Comparison of ENCODE assay signal across 7 mouse cellular contexts in the genomic region with DNA sequence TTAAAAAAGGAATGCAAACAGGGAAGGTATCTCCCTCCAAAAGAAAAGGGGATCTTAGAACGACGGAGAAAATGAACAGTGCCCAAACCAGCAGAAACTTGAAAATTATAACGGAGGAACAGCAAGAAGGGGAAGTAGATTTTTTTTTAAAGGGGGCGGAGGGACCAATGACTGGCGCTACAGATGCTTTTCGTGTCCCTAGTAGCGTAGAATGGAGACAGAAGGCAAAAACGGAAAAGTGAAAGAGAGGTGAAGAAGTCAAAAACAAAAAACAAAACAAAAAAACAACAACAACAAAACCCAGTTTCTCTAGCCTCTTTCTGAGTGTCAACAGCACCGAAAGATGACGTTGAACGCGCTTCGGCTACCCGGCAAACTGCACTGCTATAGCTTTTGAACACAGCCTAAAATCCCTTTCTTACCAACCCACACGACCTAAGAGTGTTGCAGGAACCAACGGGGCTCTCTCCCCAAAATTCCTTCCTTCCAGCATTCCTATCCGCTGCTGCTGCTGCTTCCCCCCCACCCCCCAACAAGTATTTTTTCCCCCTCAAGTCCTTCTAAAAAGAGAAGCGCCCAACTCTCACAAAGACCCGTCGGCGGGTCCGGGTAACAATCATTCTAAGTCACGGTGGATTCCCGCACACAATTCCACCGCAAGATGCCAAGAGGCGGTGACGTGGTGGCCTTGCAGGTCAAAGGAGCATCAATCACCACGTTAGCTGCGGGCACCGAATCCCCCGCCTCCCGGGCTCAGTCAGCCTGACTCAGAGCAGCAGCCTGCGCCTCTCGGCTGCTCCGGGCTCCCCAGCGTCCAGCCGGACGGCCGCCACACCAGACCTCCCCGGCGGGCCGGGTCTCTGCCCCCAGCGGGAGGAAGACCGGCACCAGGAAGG. TPM values are rescaled to one million over a fixed set of nuclear protein-coding genes. Genes with fewer than 3 reads are reported as not detected.
DNase-seq lines count a peak whose midpoint lies in the region; ATAC-seq and TF ChIP-seq lines count a peak whose summit lies in the region.

No protein-coding gene starts in this region.

- peaks cover 58% of the 10 kb centered on the region for H3K79me2 ChIP-seq in C2C12 (ENCODE audit: control insufficient read depth, insufficient read depth)

- under 1% methylated on average over 34 of the region's 44 CpGs for whole genome bisulfite sequencing in lung, postnatal 0 days

- TF ChIP-seq EP300 in lung, postnatal 0 days (IDR thresholded peaks at IDR 0.05): no peak

- H3K36me3 ChIP-seq in C2C12 (ENCODE audit: control insufficient read depth, insufficient read depth) (no peaks in the 10 kb centered on the region), G1E (replicated peaks) (peaks cover 31% of the 10 kb centered on the region)
- H3K36me3 ChIP-seq in lung, postnatal 0 days (ENCODE audit: insufficient read depth, low read length): no peaks in the 10 kb centered on the region

- H3K79me3 ChIP-seq in C2C12 (ENCODE audit: low read depth): peaks cover 53% of the 10 kb centered on the region

- peaks cover 6% of the 10 kb centered on the region for H3K9me3 ChIP-seq in G1E (replicated peaks)
- H3K9me3 ChIP-seq in lung, postnatal 0 days (ENCODE audit: low read length): no peaks in the 10 kb centered on the region

- H3ac ChIP-seq in C2C12 (ENCODE audit: control insufficient read depth, insufficient read length, low read depth): peak overlapping the region; percentile 91

- H3K4me1 ChIP-seq in G1E (ENCODE audit: insufficient read depth, low read depth, low read length): peaks cover 69% of the 10 kb centered on the region
- H3K4me1 ChIP-seq in lung, postnatal 0 days (ENCODE audit: insufficient read depth, low read depth, low read length): no peaks in the 10 kb centered on the region

- H3K4me3 ChIP-seq in C2C12 (ENCODE audit: insufficient read depth, poor library complexity, severe bottlenecking) (peak overlapping the region; percentile 98), G1E (ENCODE audit: low read depth, low read length) (peak overlapping the region; percentile 79)
- peak overlapping the region; percentile 94 for H3K4me3 ChIP-seq in lung, postnatal 0 days (ENCODE audit: low read depth, low read length)

- peak overlapping the region; percentile 92 for H3K9ac ChIP-seq in lung, postnatal 0 days (replicated peaks; ENCODE audit: low read depth)

- DNase-seq in G1E (ENCODE audit: low spot score): peak; percentile 34
- peak; percentile 59 for DNase-seq in cerebellum, adult 8-10 months
- DNase-seq in frontal cortex, postnatal 14 days (ENCODE audit: low spot score in 2 of 2): peak; percentile 29 to 35
- DNase-seq in kidney, adult 18-20 months: peak; percentile 48
- peak; percentile 74 for DNase-seq in lung, postnatal 0 days (ENCODE audit: low spot score)
- peak; percentile 62 for DNase-seq in retina, embryonic 14.5 days (ENCODE audit: low spot score)

- TF ChIP-seq CTCF in C2C12 (IDR thresholded peaks at IDR 0.05; ENCODE audit: control insufficient read depth, insufficient read depth, insufficient read length) (no peak), G1E (IDR thresholded peaks at IDR 0.05; ENCODE audit: low read depth, low read length) (no peak)
- no peak for TF ChIP-seq CTCF in lung, postnatal 0 days (IDR thresholded peaks at IDR 0.05)

- peak overlapping the region; percentile 96 for H3K27ac ChIP-seq in lung, postnatal 0 days (ENCODE audit: low read length)

- peak overlapping the region; percentile 89 for H3K4me2 ChIP-seq in lung, postnatal 0 days (replicated peaks; ENCODE audit: low read depth, low read length)

- no peaks in the 10 kb centered on the region for H3K27me3 ChIP-seq in C2C12 (ENCODE audit: control insufficient read depth, insufficient read depth, insufficient read length)
- no peaks in the 10 kb centered on the region for H3K27me3 ChIP-seq in G1E (ENCODE audit: insufficient read depth, low read length)
- no peaks in the 10 kb centered on the region for H3K27me3 ChIP-seq in lung, postnatal 0 days (replicated peaks; ENCODE audit: insufficient read depth, low read length)

- no peak for ATAC-seq in G1E (ENCODE audit: extremely low read depth, insufficient number of reproducible peaks, low FRiP score, poor library complexity, severe bottlenecking)
- peak; percentile 50 for ATAC-seq in lung, postnatal 0 days

TF ChIP-seq in C2C12, 6 proteins besides CTCF, POLR2A, EP300 and RAD21:
- TF ChIP-seq FOSL1 (IDR thresholded peaks at IDR 0.05; ENCODE audit: insufficient read depth, low read length, poor library complexity, severe bottlenecking) (no peak), CEBPB (IDR thresholded peaks at IDR 0.05; ENCODE audit: low read depth) (no peak), USF1 (IDR thresholded peaks at IDR 0.05; ENCODE audit: low read depth) (no peak), MYOD1 (IDR thresholded peaks at IDR 0.05; ENCODE audit: control insufficient read depth, insufficient read length, low read depth) (no peak), MAX (IDR thresholded peaks at IDR 0.05) (no peak), MYOG (IDR thresholded peaks at IDR 0.05; ENCODE audit: control insufficient read depth, extremely low read depth, insufficient read length) (no peak)
TF ChIP-seq in C2C12: peak in this region for 0.

RNA-seq across cellular contexts. Expression of gene Grb2, which starts 0.8 kb away (rescaled TPM):
- polyA plus RNA-seq in C2C12 (2012; fragmentation: generic; extraction: Trizol): 45.0 TPM
- 224 and 234 TPM in 2 replicates for total RNA-seq in G1E (2014; fragmentation: Nextera tagmentation)
- 58.3 and 119 TPM in 2 replicates for total RNA-seq in G1E (2017)
- polyA plus RNA-seq in G1E (2012): 209 and 240 TPM in 2 replicates
- 62.8 and 75.9 TPM in 2 replicates for polyA plus RNA-seq in lung, postnatal 0 days (2015; fragmentation: Nextera tagmentation; extraction: Ambion mirVana)

RNA-seq across cellular contexts. Expression of gene Tmem94, which starts 57.7 kb away (rescaled TPM):
- polyA plus RNA-seq in C2C12 (2012; fragmentation: generic; extraction: Trizol) (14.3 TPM), G1E (2012) (53.1 and 54.9 TPM in 2 replicates)
- total RNA-seq in G1E (2014; fragmentation: Nextera tagmentation) (35.9 and 67.9 TPM in 2 replicates), G1E (2017) (8.2 and 18.1 TPM in 2 replicates)
- 17.0 and 19.4 TPM in 2 replicates for polyA plus RNA-seq in lung, postnatal 0 days (2015; fragmentation: Nextera tagmentation; extraction: Ambion mirVana)
